Mouse (Mus musculus) lung, adult 2 months (tissue): ENCODE results near the gene Mpeg1.

Source experiments
- CTCF ChIP-seq: fragments of 200-500 bp; IDR thresholded peaks from 2 replicates; pipeline ENCODE4 v1.5.1; 2011; ENCODE audit warnings: mild to moderate bottlenecking, low read length, control low read depth; ENCODE audit not compliant: insufficient read depth
- POLR2A ChIP-seq: fragments of 200-500 bp; IDR thresholded peaks from 2 replicates; pipeline ENCODE4 v1.6.1; 2011; ENCODE audit warnings: low read depth, mild to moderate bottlenecking, control low read depth, low read length, borderline replicate concordance; ENCODE audit errors: extremely low read depth

DNA sequence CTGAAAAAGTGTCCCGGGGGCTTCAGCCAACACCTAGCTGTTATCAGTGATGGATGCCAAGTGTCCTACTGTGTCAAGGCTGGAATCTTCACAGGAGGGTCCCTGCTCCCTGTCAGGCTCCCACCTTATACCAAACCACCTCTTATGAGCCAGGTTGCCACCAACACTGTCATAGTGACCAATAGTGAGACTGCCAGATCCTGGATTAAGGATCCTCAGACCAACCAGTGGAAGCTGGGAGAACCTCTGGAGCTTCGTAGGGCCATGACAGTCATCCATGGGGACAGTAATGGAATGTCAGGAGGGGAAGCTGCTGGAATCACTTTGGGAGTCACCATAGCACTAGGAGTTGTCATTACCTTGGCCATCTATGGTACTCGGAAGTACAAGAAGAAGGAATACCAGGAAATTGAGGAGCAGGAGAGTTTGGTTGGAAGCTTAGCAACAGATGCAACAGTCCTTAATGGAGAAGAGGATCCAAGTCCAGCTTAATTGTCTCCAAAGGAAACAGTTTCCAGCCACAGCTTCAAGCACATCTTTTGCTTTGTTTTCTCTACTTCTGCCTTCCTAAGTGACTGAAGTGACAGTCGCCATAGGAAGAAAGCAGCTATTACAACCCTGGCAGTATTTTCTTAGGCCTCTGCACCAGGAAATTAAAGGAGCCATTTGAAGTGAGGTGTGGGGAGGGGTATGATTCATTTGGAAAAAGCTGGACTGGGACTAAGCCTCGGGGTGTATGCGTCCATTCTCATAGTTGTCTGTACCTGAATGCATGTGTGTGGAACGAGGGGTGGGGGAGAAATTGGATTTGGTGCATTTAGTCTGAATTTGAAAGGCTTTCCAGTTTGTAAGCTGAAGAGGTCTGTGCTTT, 2.5 kb downstream of the Mpeg1 start:
- no peak for TF ChIP-seq POLR2A
- no peak for TF ChIP-seq CTCF
